Mouse (Mus musculus): ENCODE results near the gene Rab28. TPM values are rescaled to one million over a fixed set of nuclear protein-coding genes. Genes with fewer than 3 reads are reported as not detected.

Gene Rab28
- 11.3 TPM for polyA plus RNA-seq (2015; fragmentation: Illumina TruSeq; extraction: RNeasy Lipid Tissue Mini Kit (QIAGEN cat#74804); ENCODE audit: insufficient read depth, low read depth, low replicate concordance)

DNA sequence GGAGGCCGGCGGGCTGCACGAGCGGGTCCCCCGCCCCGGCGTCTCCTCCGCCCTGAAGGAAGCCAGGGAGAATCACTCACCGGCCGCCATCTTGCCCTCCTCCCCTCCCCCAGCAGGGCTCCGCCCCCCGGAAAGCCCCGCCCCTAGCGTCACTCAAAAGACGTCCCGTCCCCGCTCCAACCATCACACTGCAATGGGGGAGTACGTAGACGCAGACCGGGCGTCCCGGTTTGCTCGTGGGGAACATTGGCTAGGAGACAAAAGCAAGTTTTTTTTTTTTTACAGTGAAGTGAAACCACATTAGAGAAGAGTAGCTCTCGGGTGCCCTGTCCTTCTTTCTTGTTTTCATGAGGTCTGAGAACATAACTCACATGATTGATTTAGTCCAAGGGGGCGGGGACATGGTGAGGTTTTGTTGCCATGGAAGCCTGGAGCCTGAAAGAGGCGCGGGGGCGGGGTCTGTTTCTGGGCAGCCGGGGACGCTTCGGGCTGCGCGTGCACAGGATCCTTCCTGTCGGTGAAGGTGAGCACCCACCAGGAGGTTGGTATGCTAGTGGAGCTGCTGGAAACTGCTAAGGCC, at the start of gene Rab28:
TSS of gene Rab28 (minus strand) at position 107 of the 580 bp plus-strand sequence.

Other genes starting within 250 kb of the Rab28 start
- gene Nkx3-2, start 56.3 kb upstream of the Rab28 start, polyA plus RNA-seq (2015; fragmentation: Illumina TruSeq; extraction: RNeasy Lipid Tissue Mini Kit (QIAGEN cat#74804); ENCODE audit: insufficient read depth, low read depth, low replicate concordance): not detected
- gene Bod1l, start 136.2 kb upstream of the Rab28 start, polyA plus RNA-seq (2015; fragmentation: Illumina TruSeq; extraction: RNeasy Lipid Tissue Mini Kit (QIAGEN cat#74804); ENCODE audit: insufficient read depth, low read depth, low replicate concordance): 3.9 TPM

All from pancreas, adult 10 weeks (tissue).